Mouse (Mus musculus) lung, embryonic 14.5 days (tissue): ENCODE results near the gene Brinp3. TPM values are rescaled to one million over a fixed set of nuclear protein-coding genes. Genes with fewer than 3 reads are reported as not detected.

Source experiments
- ATAC-seq: fragments of 200-750 bp; cut with Nextera tagmentation; 2 replicates; pipeline ENCODE4 v1.8.0; 2017; ENCODE audit warnings: mild to moderate bottlenecking, moderate TSS enrichment, moderate library complexity; ENCODE audit not compliant: insufficient read depth
- DNase-seq: peaks from one replicate; pipeline ENCODE4 v3.0.0-alpha.2; 2015
- H3K27ac ChIP-seq: fragments of 300-500 bp; sonication (generic); 2 replicates; pipeline ENCODE4 v1.5.1; 2014; ENCODE audit warnings: low read depth, mild to moderate bottlenecking, moderate library complexity
- H3K27me3 ChIP-seq: fragments of 300-500 bp; sonication (generic); 2 replicates; pipeline ENCODE4 v1.6.1; 2014; ENCODE audit warnings: low read length, control low read depth; ENCODE audit not compliant: insufficient read depth
- H3K36me3 ChIP-seq: fragments of 300-500 bp; sonication (generic); 2 replicates; pipeline ENCODE4 v1.6.1; 2014; ENCODE audit warnings: control low read depth; ENCODE audit not compliant: insufficient read depth
- H3K4me1 ChIP-seq: fragments of 300-500 bp; sonication (generic); 2 replicates; pipeline ENCODE4 v1.6.1; 2014; ENCODE audit warnings: antibody characterized with exemption, control low read depth; ENCODE audit not compliant: insufficient read depth
- H3K4me2 ChIP-seq: fragments of 300-500 bp; sonication (generic); 2 replicates; pipeline ENCODE4 v1.6.1; 2014; ENCODE audit warnings: mild to moderate bottlenecking
- H3K4me3 ChIP-seq: fragments of 300-500 bp; sonication (generic); 2 replicates; pipeline ENCODE4 v1.5.1; 2014; ENCODE audit warnings: low read depth, low read length
- H3K9ac ChIP-seq: fragments of 300-500 bp; sonication (generic); 2 replicates; pipeline ENCODE4 v1.6.1; 2014
- H3K9me3 ChIP-seq: fragments of 300-500 bp; sonication (generic); 2 replicates; pipeline ENCODE4 v1.6.1; 2016; ENCODE audit warnings: low read depth, low read length, control low read depth
- CTCF ChIP-seq: IDR thresholded peaks from 2 replicates; pipeline ENCODE4 v1.5.1; 2016; ENCODE audit warnings: antibody characterized with exemption, low read depth
- WGBS: fragments of 180-500 bp; shearing (Covaris S2); extraction: QIAGEN DNeasy Blood & Tissue Kit; methylation state at CpG from one replicate; pipeline ENCODE4 v1.1.7; 2014; 5-methylcytosine and 5-hydroxymethylcytosine counted together
- polyA plus RNA-seq: library from polyadenylated mRNA; unstranded; fragments of >200 nt; fragmentation: Nextera tagmentation; extraction: Ambion mirVana; gene quantifications from 2 replicates; pipeline ENCODE4 v1.2.1, GENCODE M21; 2014

The Brinp3 gene
- polyA plus RNA-seq, 1 experiment from 2014 or later = 0.07 TPM

DNA sequence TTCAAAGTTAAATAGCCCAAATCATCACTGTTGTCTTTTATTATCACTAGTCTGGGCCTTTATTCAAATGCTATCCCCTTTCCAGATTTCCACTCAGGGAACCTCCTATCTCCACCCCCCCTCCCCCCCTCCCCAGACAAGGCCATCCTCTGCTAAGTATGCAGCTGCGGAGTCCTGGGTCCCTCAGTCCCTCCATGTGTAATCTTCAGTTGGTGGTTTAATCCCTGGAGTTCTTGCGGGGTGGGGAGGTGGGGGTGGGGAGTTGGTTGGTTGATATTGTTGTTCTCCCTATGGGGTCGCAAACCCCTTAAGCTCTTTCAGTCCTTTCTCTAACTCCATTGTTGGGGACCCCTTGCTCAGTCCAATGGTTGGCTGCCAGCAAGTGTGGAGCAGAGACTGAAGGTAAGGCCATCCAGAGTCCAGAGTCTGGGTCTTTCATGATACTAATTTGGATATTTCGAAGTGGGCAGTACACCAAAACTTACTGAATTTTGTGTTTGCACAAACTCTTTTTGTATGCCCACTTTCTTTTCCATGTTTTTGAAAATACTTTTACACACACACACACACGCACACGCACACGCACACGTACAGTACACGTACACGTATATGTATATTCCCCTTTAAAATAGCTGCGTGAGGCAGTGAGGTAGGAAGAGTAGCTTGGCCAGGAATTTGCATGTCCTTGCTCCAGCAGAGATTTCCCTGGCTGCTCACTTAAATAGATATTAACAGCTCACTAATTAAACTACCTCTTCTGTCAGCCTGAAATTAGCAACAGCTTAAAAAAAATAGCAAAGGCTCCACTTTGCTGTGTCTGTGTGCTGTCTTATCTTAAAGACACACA is 29.4 kb downstream of the Brinp3 start:
- ATAC-seq (no peak), DNase-seq (no peak)
- Histone ChIP-seq H3K36me3 (no peaks in the 10 kb centered on the region), H3K4me3 (no peak overlapping the region), H3K4me1 (no peaks in the 10 kb centered on the region), H3K9me3 (no peaks in the 10 kb centered on the region), H3K27ac (no peak overlapping the region), H3K27me3 (no peaks in the 10 kb centered on the region), H3K4me2 (no peak overlapping the region), H3K9ac (no peak overlapping the region)
- 75% methylated on average over 11 of the region's 11 CpGs for WGBS
- no peak for TF ChIP-seq CTCF

DNA sequence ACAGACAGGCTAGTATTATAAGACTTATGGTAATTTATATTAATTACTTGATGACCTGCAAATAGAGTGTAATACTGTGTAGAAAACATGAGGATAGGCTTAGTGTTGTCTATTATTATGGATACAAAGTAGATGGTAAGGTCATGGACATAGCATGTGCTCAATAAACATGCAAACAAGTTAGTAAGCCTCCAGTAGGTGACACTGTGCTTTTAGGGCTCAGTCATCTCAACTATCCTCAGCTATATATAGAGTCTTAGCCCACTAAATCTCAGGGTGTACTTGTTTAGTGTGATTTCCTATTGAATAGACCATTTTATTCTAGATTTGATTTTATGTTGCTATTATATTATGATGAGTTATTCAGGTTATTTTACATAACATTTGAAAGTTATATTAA is 34.0 kb downstream of the Brinp3 start:
- H3K27ac ChIP-seq = no peak overlapping the region
- H3K4me2 ChIP-seq = no peak overlapping the region
- no peak for TF ChIP-seq CTCF
- H3K27me3 ChIP-seq = no peaks in the 10 kb centered on the region
- ATAC-seq (no peak), DNase-seq (no peak)
- H3K4me3 ChIP-seq = no peak overlapping the region
- H3K9me3 ChIP-seq = no peaks in the 10 kb centered on the region
- H3K9ac ChIP-seq = no peak overlapping the region
- no peaks in the 10 kb centered on the region for H3K4me1 ChIP-seq
- no peaks in the 10 kb centered on the region for H3K36me3 ChIP-seq

DNA sequence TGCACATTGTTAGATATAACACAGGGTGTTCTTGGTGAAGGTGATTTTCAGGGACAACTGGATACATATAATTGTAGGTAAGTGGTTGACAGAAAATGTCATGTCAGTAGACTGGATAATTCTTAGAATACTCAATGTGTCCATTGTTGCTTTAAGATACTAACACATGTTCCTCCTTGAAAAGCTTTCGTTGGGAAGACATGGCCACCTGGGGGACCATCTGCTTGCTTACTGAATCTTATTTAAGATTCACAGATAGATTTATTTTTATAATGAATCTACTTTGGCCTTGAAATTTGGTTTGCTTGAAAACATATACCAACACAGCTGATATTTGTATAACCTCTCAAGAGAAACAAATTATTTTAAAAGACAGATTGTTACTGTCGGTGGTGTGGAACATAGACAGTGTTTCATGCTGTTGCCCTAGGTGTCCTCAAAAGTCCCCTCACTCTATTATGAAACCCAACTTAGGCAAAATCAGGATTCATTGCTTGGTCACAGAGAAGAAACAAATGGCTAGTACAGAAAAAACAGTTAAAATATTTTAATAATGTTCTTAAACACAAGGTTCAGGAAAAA is 52.4 kb downstream of the Brinp3 start:
- H3K4me1 ChIP-seq = no peaks in the 10 kb centered on the region
- H3K4me2 ChIP-seq = no peak overlapping the region
- no peak for TF ChIP-seq CTCF
- no peak for ATAC-seq
- H3K4me3 ChIP-seq = no peak overlapping the region
- H3K27ac ChIP-seq = no peak overlapping the region
- no peaks in the 10 kb centered on the region for H3K27me3 ChIP-seq
- no peaks in the 10 kb centered on the region for H3K36me3 ChIP-seq
- no peaks in the 10 kb centered on the region for H3K9me3 ChIP-seq
- DNase-seq = no peak
- no peak overlapping the region for H3K9ac ChIP-seq
- WGBS = 78% methylated on average over 2 of the region's 2 CpGs

DNA sequence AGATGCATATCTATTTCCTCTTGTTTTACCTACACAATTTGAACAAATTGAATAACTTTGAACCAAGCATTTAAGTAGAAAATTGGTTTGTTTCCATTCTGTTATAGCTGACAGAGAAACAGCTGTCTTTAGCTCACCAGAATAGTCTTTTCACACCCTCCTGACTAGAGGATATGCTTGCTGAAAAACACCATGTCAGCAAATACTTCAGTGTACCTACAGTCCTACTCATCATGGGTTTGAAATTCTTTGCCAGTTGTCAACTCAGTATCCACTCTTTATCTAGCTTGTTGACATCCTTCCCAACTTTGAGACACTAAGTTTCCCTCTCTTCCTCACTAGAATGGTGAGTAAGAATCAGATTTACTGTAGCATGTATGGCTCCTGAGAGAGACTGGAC is 62.4 kb downstream of the Brinp3 start:
- Histone ChIP-seq H3K36me3 (no peaks in the 10 kb centered on the region), H3K9me3 (no peaks in the 10 kb centered on the region), H3K4me2 (no peak overlapping the region), H3K27me3 (no peaks in the 10 kb centered on the region), H3K4me3 (no peak overlapping the region), H3K9ac (no peak overlapping the region), H3K4me1 (no peaks in the 10 kb centered on the region), H3K27ac (no peak overlapping the region)
- DNase-seq (no peak), ATAC-seq (no peak)
- TF ChIP-seq CTCF = no peak

DNA sequence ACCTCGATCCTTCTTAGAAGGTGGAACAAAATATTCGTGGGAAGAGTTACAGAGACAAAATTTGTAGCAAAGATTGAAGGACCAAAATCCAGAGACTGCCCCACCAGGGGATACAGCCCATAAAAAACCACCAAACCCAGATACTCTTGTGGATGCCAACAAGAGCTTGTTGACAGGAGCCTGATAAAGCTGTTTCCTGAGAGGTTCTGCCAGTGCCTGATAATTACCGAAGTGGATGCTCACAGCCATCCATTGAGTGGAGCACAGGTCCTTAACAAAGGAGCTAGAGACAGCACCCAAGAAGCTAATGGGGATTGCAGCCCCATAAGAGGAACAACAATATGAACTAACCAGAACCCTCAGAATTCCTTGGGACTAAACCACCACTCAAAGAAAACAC is 67.6 kb downstream of the Brinp3 start:
- Histone ChIP-seq H3K27ac (no peak overlapping the region), H3K9me3 (no peaks in the 10 kb centered on the region), H3K27me3 (no peaks in the 10 kb centered on the region), H3K9ac (no peak overlapping the region), H3K4me1 (no peaks in the 10 kb centered on the region), H3K4me3 (no peak overlapping the region), H3K36me3 (no peaks in the 10 kb centered on the region), H3K4me2 (no peak overlapping the region)
- DNase-seq = no peak
- TF ChIP-seq CTCF = no peak
- WGBS = 78% methylated on average over 3 of the region's 3 CpGs
- ATAC-seq = no peak

DNA sequence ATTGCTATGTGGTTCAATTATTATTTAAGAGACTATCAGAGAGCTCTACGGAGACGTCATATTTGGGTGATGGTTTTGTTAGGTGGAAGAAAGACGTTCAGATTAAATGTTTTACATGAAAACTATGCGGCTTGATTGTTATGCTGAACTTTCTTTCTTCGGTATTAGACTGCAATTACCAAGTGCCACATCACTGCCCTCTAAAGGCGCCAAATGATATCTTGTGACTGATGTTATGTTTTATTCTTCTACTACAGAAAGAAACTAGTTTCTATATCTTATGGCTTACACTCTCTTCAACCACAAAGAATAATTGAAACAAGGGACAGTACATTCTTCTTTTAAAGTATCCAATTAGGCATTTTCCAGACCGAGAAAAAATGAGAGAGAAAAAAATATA is 89.6 kb downstream of the Brinp3 start:
- ATAC-seq (no peak), DNase-seq (no peak)
- H3K36me3 ChIP-seq = no peaks in the 10 kb centered on the region
- WGBS = 61% methylated on average over 7 of the region's 7 CpGs
- no peaks in the 10 kb centered on the region for H3K4me1 ChIP-seq
- H3K9me3 ChIP-seq = no peaks in the 10 kb centered on the region
- H3K4me3 ChIP-seq = no peak overlapping the region
- H3K27me3 ChIP-seq = no peaks in the 10 kb centered on the region
- no peak overlapping the region for H3K9ac ChIP-seq
- no peak for TF ChIP-seq CTCF
- no peak overlapping the region for H3K4me2 ChIP-seq
- no peak overlapping the region for H3K27ac ChIP-seq

DNA sequence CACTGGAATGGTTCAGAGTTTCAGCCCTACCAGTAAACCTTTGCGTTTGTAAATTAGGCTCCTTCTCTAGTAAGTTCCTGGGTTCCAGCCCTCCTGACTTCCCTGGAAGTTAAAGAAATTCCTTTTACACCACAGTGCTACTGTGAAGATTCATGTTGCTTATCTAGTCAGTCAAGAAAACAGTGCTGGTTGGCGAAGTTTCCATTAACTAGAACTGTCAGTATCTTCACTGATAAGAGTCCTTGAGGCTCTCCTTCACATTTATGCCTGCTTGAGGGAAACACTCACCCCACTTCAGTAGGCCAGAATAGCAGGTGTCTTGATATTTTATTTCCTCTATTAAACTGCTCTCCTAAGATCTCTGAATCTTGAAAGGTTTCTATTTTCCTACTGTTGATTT is 138.3 kb downstream of the Brinp3 start:
- Histone ChIP-seq H3K27ac (no peak overlapping the region), H3K4me2 (no peak overlapping the region), H3K9ac (no peak overlapping the region), H3K4me3 (no peak overlapping the region), H3K36me3 (no peaks in the 10 kb centered on the region), H3K9me3 (no peaks in the 10 kb centered on the region), H3K4me1 (no peaks in the 10 kb centered on the region), H3K27me3 (no peaks in the 10 kb centered on the region)
- 49% methylated on average over 2 of the region's 2 CpGs for whole genome bisulfite sequencing
- TF ChIP-seq CTCF = no peak
- DNase-seq (no peak), ATAC-seq (no peak)
